Mouse (Mus musculus) bone marrow, adult 2 months (tissue): ENCODE measurements around the gene Usp42.

Experiments used
- CTCF ChIP-seq: fragments of 200-500 bp; IDR thresholded peaks from 2 replicates; pipeline ENCODE4 v1.5.1; 2011; ENCODE audit warnings: low read length, control low read depth; ENCODE audit not compliant: control insufficient read depth, insufficient read depth
- POLR2A ChIP-seq: fragments of 200-500 bp; IDR thresholded peaks from 2 replicates; pipeline ENCODE4 v1.6.1; 2011; ENCODE audit warnings: low read depth, mild to moderate bottlenecking, control low read depth, low read length, borderline replicate concordance; ENCODE audit not compliant: control insufficient read depth

GRCm38 (mm10) chr5:143676218-143676985 is 55.7 kb downstream of the Usp42 start:
- no peak for TF ChIP-seq POLR2A
- no peak for TF ChIP-seq CTCF
